Mouse (Mus musculus): ENCODE measurements around the gene Med16.
"Not testable (repeated sequence)": the region's sequence is repeated elsewhere in the genome, so short reads cannot be mapped to it uniquely, and the experiment has no call there.

Med16 gene

GRCm38 (mm10) chr10:79917532-79918100 is 8.9 kb upstream of the Med16 start:
- DNase-seq (ENCODE audit: low spot score), result no peak

- DNase-seq (ENCODE audit: low spot score), result peak; percentile 77
These were observed 8.2 kb upstream of the Med16 start, which contains the start of gene Kiss1r for GRCm38 (mm10) chr10:79916808-79917531. Gene Kiss1r (plus strand): TSS chr10:79916971.

- no peak for DNase-seq (ENCODE audit: low spot score)
These were observed 7.4 kb upstream of the Med16 start for GRCm38 (mm10) chr10:79916081-79916480.

GRCm38 (mm10) chr10:79914948-79915596 is 6.3 kb upstream of the Med16 start:
- DNase-seq (ENCODE audit: low spot score), result no peak

- DNase-seq (ENCODE audit: low spot score), result no peak
These were observed 5.6 kb upstream of the Med16 start for GRCm38 (mm10) chr10:79914131-79914947.

- no peak for DNase-seq (ENCODE audit: low spot score)
These were observed 3.7 kb upstream of the Med16 start for GRCm38 (mm10) chr10:79912412-79912811.

- DNase-seq (ENCODE audit: low spot score), result no peak
These were observed 1.8 kb upstream of the Med16 start, which contains the start of gene Gm26602 for GRCm38 (mm10) chr10:79910556-79910955. Gene Gm26602 (plus strand): TSS chr10:79910856.

GRCm38 (mm10) chr10:79909092-79909922 is 584 bp upstream of the Med16 start:
- no peak for DNase-seq (ENCODE audit: low spot score)

- DNase-seq (ENCODE audit: low spot score), result no peak
These were observed 1.3 kb downstream of the Med16 start for GRCm38 (mm10) chr10:79907415-79907814.

GRCm38 (mm10) chr10:79906712-79907111 is 2.0 kb downstream of the Med16 start:
- no peak for DNase-seq (ENCODE audit: low spot score)

- DNase-seq (ENCODE audit: low spot score), result no peak
These were observed 7.7 kb downstream of the Med16 start for GRCm38 (mm10) chr10:79900951-79901410.

- no peak for DNase-seq (ENCODE audit: low spot score)
These were observed 11.1 kb downstream of the Med16 start for GRCm38 (mm10) chr10:79897316-79898245.

GRCm38 (mm10) chr10:79896814-79897213 is 11.9 kb downstream of the Med16 start:
- no peak for DNase-seq (ENCODE audit: low spot score)

- no peak for DNase-seq (ENCODE audit: low spot score)
These were observed 12.4 kb downstream of the Med16 start for GRCm38 (mm10) chr10:79896306-79896705.

GRCm38 (mm10) chr10:79892451-79893118 is 16.1 kb downstream of the Med16 start:
- not testable (repeated sequence) for DNase-seq (ENCODE audit: low spot score)

- DNase-seq (ENCODE audit: low spot score), result no peak
These were observed 18.1 kb downstream of the Med16 start, which contains the start of gene Cfd for GRCm38 (mm10) chr10:79890670-79891069. Gene Cfd (plus strand): TSS chr10:79890853.

- DNase-seq (ENCODE audit: low spot score), result no peak
These were observed 19.3 kb downstream of the Med16 start for GRCm38 (mm10) chr10:79889386-79889785.

- DNase-seq (ENCODE audit: low spot score), result no peak
These were observed 22.1 kb downstream of the Med16 start for GRCm38 (mm10) chr10:79886611-79887010.

GRCm38 (mm10) chr10:79886054-79886453 is 22.7 kb downstream of the Med16 start, which contains the start of gene Elane:
Gene Elane (plus strand): TSS chr10:79886247.
- DNase-seq (ENCODE audit: low spot score), result no peak

Measured in ovary, postnatal 10 days (tissue).